Mouse (Mus musculus) forebrain, postnatal 0 days (tissue): ENCODE measurements around the gene Slc25a51. TPM values are rescaled to one million over a fixed set of nuclear protein-coding genes. Genes with fewer than 3 reads are reported as not detected.

Source experiments
- ATAC-seq: fragments of 200-750 bp; cut with Nextera tagmentation; 2 replicates; pipeline ENCODE4 v1.8.0; 2017; ENCODE audit warnings: mild to moderate bottlenecking, moderate library complexity
- DNase-seq: peaks from one replicate; pipeline ENCODE4 v3.0.0-alpha.2; 2015
- H3K27ac ChIP-seq: fragments of 300-500 bp; sonication (generic); 2 replicates; pipeline ENCODE4 v1.5.1; 2014; ENCODE audit warnings: low read depth, mild to moderate bottlenecking, antibody characterized with exemption, low read length, moderate library complexity, mixed read lengths
- H3K27me3 ChIP-seq: fragments of 300-500 bp; sonication (generic); 2 replicates; pipeline ENCODE4 v1.6.1; 2014; ENCODE audit warnings: mild to moderate bottlenecking, low read length, mixed read lengths; ENCODE audit not compliant: insufficient read depth
- H3K36me3 ChIP-seq: fragments of 300-500 bp; sonication (generic); 2 replicates; pipeline ENCODE4 v1.6.1; 2014; ENCODE audit warnings: mild to moderate bottlenecking, moderate library complexity; ENCODE audit not compliant: insufficient read depth
- H3K4me1 ChIP-seq: fragments of 300-500 bp; sonication (generic); 2 replicates; pipeline ENCODE4 v1.6.1; 2014; ENCODE audit warnings: antibody characterized with exemption; ENCODE audit not compliant: insufficient read depth
- H3K4me2 ChIP-seq: fragments of 300-500 bp; sonication (generic); 2 replicates; pipeline ENCODE4 v1.6.1; 2014; ENCODE audit warnings: low read depth, mild to moderate bottlenecking, moderate library complexity
- H3K4me3 ChIP-seq: fragments of 300-500 bp; sonication (generic); 2 replicates; pipeline ENCODE4 v1.5.1; 2014; ENCODE audit warnings: low read depth, low read length, mixed read lengths
- H3K9ac ChIP-seq: fragments of 300-500 bp; sonication (generic); 2 replicates; pipeline ENCODE4 v1.6.1; 2014; ENCODE audit warnings: mild to moderate bottlenecking
- H3K9me3 ChIP-seq: fragments of 300-500 bp; sonication (generic); 2 replicates; pipeline ENCODE4 v1.6.1; 2016; ENCODE audit warnings: low read length
- CTCF ChIP-seq: sonication (generic); IDR thresholded peaks from 2 replicates; pipeline ENCODE4 v1.5.1; 2016; ENCODE audit warnings: antibody characterized with exemption, control low read depth, low read depth
- WGBS: fragments of 180-500 bp; shearing (Covaris S2); extraction: QIAGEN DNeasy Blood & Tissue Kit; methylation state at CpG from one replicate; pipeline ENCODE4 v1.1.7; 2014; 5-methylcytosine and 5-hydroxymethylcytosine counted together
- polyA plus RNA-seq: library from polyadenylated mRNA; unstranded; fragments of >200 nt; fragmentation: Nextera tagmentation; extraction: Ambion mirVana; gene quantifications from 2 replicates; pipeline ENCODE4 v1.2.1, GENCODE M21; 2015
- total RNA-seq: library from RNA; depleted of rRNA; stranded (reverse); fragments of >200 nt; gene quantifications from 2 replicates; pipeline ENCODE4 v1.2.3, GENCODE M21; 2014

Gene Slc25a51
- total and polyA plus RNA-seq, 2 experiments from 2014 or later = 83.9 to 128 TPM

DNA sequence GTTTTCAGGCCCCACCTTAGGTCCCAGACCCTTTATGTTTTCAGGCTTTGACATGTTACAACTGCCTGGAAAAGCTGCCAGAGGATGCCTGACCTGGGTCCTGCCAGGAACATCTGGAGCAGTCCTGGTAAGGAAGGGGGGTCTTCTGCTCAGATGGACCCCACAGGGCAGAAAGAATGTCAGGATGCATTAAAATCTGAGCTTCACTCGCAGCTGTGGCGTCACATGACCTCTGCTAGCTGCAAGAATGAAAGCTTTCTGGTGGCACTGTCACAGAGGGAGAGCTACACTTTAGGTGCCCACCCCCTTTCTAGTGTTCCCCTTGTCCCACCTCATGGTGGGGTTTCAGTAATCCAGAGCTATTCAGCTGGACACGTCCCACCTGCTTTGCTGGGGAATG lies 28.4 kb upstream of the Slc25a51 start:
- H3K9ac ChIP-seq = no peak overlapping the region
- no peak for TF ChIP-seq CTCF
- ATAC-seq (peak; percentile 23; the same call in 1 of the 2 replicates), DNase-seq (no peak)
- 47% methylated on average over 3 of the region's 3 CpGs for WGBS
- H3K4me2 ChIP-seq = no peak overlapping the region
- H3K9me3 ChIP-seq = no peaks in the 10 kb centered on the region
- H3K4me3 ChIP-seq = no peak overlapping the region
- no peaks in the 10 kb centered on the region for H3K27me3 ChIP-seq
- H3K27ac ChIP-seq = no peak overlapping the region
- peaks cover 11% of the 10 kb centered on the region; the same call in 1 of the 2 replicates for H3K36me3 ChIP-seq
- peaks cover 4% of the 10 kb centered on the region; the same call in 1 of the 2 replicates for H3K4me1 ChIP-seq

DNA sequence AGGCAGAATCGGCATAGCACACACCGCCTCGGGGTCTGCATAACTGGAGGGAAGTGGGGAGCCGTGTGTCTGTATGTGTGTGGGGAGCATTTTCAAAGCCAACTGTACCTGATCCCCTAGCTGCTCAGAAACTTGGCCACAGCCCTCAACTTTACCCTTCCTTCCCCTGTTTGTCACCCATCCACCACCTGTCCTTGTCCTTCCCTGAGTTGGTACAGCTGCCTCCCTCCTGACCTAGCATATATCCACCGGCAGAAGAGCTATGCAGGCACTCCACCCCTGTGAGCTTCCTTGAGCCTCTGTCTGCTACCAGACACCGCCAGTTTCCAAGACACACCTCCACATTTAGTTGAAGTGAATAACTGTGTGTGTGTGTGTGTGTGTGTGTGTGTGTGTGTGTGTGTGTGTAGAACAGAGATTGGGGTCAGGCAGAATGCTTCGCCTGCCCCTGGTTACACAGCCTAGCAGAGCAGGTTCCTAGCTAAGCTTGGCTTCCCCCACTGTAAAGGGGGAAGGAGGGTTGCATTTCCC lies 27.9 kb upstream of the Slc25a51 start:
- H3K36me3 ChIP-seq = peaks cover 11% of the 10 kb centered on the region; the same call in 1 of the 2 replicates
- no peak for DNase-seq
- no peaks in the 10 kb centered on the region for H3K9me3 ChIP-seq
- TF ChIP-seq CTCF = no peak
- no peak overlapping the region for H3K9ac ChIP-seq
- H3K4me1 ChIP-seq = peaks cover 4% of the 10 kb centered on the region; the same call in 1 of the 2 replicates
- ATAC-seq = no peak
- H3K27ac ChIP-seq = no peak overlapping the region
- H3K4me2 ChIP-seq = no peak overlapping the region
- H3K27me3 ChIP-seq = no peaks in the 10 kb centered on the region
- H3K4me3 ChIP-seq = no peak overlapping the region
- WGBS = 74% methylated on average over 7 of the region's 7 CpGs

DNA sequence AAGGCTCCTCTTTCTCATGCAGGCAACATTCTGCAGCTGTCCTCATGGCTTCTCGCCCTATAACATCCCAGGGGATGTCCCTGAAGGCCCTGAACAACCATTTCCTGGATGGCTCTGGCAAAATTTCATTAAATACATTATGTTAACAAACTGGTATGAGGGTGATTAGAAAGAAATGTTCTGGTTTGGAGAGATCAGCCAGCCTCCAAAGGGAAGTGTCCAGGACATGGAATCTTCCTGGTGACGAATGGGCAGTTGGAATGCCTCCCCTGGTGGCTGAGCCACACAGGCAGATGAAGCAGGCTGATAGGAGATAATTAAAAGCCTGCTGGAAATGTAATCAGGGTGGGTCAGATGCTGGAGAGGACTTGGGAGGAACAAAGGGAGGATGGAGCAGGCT lies 27.3 kb upstream of the Slc25a51 start:
- H3K9me3 ChIP-seq = no peaks in the 10 kb centered on the region
- ATAC-seq (no peak), DNase-seq (no peak)
- no peak overlapping the region for H3K27ac ChIP-seq
- H3K4me1 ChIP-seq = peaks cover 4% of the 10 kb centered on the region; the same call in 1 of the 2 replicates
- H3K36me3 ChIP-seq = peaks cover 11% of the 10 kb centered on the region; the same call in 1 of the 2 replicates
- 0 out of 2 replicates have a peak, but pooled peaks have one; percentile 8 for TF ChIP-seq CTCF
- H3K9ac ChIP-seq = no peak overlapping the region
- no peak overlapping the region for H3K4me2 ChIP-seq
- no peak overlapping the region for H3K4me3 ChIP-seq
- 75% methylated on average over 2 of the region's 2 CpGs for WGBS
- no peaks in the 10 kb centered on the region for H3K27me3 ChIP-seq

DNA sequence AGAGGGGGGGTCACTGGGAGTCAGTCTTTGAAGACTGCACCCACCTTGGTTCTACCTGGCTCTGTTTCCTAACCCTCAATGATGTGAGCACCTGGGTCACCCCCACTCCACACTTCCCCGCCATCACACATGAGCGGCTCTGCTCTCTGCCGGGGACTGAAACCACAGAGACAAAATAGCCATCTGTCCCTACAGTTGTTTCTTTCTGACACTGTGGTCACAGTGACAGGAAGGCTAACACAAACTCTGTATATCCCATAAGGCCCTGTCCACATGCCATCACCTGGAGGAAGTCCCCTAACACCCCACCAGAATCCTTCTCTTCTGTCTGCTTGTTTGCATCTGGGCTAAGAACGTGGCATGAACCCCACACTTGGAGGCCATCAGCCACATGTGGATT lies 26.1 kb upstream of the Slc25a51 start:
- Histone ChIP-seq H3K27me3 (no peaks in the 10 kb centered on the region), H3K27ac (no peak overlapping the region), H3K36me3 (0 out of 2 replicates have a peak, but pooled peaks cover 7% of the 10 kb centered on the region), H3K9me3 (no peaks in the 10 kb centered on the region), H3K4me3 (no peak overlapping the region), H3K4me1 (peaks cover 6% of the 10 kb centered on the region; the same call in 1 of the 2 replicates), H3K4me2 (no peak overlapping the region), H3K9ac (no peak overlapping the region)
- 73% methylated on average over 4 of the region's 4 CpGs for WGBS
- TF ChIP-seq CTCF = no peak
- DNase-seq (no peak), ATAC-seq (no peak)

DNA sequence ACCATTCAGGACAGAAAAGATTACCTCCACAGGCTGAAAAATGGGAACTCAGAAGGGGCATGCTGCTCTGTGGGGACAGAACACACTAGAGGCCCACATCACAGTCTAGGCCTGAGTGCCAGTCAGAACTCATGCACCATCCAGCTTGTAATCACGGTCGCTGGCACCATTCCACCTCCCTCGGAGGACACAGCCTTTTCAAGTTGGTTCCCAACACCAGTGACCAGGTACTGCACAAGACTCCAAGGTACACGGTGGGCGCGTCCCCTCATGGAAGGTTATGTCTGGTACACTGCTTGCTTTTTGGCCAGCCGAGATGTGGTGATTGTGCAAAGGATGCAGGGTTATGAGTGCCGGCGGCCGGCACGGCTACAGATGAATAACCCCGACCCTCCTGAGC lies 25.5 kb upstream of the Slc25a51 start:
- DNase-seq (no peak), ATAC-seq (no peak)
- H3K27me3 ChIP-seq = no peaks in the 10 kb centered on the region
- no peaks in the 10 kb centered on the region for H3K9me3 ChIP-seq
- no peak overlapping the region for H3K4me2 ChIP-seq
- no peak overlapping the region for H3K9ac ChIP-seq
- no peak for TF ChIP-seq CTCF
- H3K4me3 ChIP-seq = no peak overlapping the region
- peaks cover 11% of the 10 kb centered on the region for H3K4me1 ChIP-seq
- H3K27ac ChIP-seq = no peak overlapping the region
- 55% methylated on average over 12 of the region's 12 CpGs for WGBS
- 0 out of 2 replicates have a peak, but pooled peaks cover 4% of the 10 kb centered on the region for H3K36me3 ChIP-seq

DNA sequence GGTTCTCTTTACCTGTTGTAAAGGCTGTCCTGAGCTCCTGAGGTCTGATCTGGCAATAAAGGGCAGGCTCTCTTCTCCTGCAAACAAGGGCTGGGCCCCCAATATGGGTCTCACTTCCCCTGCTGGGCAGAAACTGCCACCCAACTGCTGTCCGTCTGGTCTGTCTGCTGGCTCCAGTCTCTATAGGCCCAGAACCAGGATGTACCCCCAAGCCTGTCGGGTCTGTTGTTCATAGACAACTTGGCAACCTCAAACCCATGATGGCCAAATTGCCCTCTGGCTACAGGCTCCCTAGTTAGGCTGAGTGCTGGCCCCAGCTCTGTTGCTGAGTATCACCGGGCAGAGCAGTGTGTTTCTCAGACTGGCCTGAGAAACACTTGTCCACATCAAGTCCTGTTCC lies 23.2 kb upstream of the Slc25a51 start:
- no peak overlapping the region for H3K4me2 ChIP-seq
- no peak for TF ChIP-seq CTCF
- ATAC-seq (no peak), DNase-seq (no peak)
- 59% methylated on average over 3 of the region's 3 CpGs for WGBS
- H3K9ac ChIP-seq = no peak overlapping the region
- no peaks in the 10 kb centered on the region for H3K36me3 ChIP-seq
- H3K27ac ChIP-seq = no peak overlapping the region
- no peaks in the 10 kb centered on the region for H3K9me3 ChIP-seq
- H3K4me1 ChIP-seq = peaks cover 11% of the 10 kb centered on the region
- H3K4me3 ChIP-seq = no peak overlapping the region
- no peaks in the 10 kb centered on the region for H3K27me3 ChIP-seq

DNA sequence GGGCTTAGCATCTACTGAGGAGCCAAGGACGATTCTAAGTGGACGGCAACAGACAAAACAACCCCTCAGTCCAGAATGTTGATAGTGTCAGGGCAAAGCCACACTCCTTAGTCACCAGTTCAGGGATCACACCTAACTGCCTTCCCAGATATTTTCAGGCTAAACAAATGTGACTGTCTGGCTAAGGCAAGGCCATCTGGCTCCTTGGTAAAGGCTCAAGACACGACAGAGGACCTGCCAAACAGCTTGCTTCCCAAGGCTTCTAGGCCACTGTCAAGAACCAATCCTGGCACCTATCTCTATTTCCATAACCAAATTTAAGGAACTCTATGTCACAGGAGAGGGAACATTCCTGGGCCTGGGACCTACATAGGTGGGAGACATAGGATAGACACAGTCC lies 22.8 kb upstream of the Slc25a51 start:
- no peaks in the 10 kb centered on the region for H3K36me3 ChIP-seq
- no peak for TF ChIP-seq CTCF
- no peak overlapping the region for H3K9ac ChIP-seq
- H3K4me2 ChIP-seq = no peak overlapping the region
- H3K4me1 ChIP-seq = peaks cover 11% of the 10 kb centered on the region
- no peak overlapping the region for H3K4me3 ChIP-seq
- no peaks in the 10 kb centered on the region for H3K27me3 ChIP-seq
- ATAC-seq (no peak), DNase-seq (no peak)
- no peaks in the 10 kb centered on the region for H3K9me3 ChIP-seq
- 70% methylated on average over 3 of the region's 3 CpGs for WGBS
- H3K27ac ChIP-seq = no peak overlapping the region
